Mouse (Mus musculus) stomach, embryonic 16.5 days (tissue): ENCODE results near the gene Ip6k3. TPM values are rescaled to one million over a fixed set of nuclear protein-coding genes. Genes with fewer than 3 reads are reported as not detected.
A peak's percentile ranks its signal among the peaks of the same experiment; 100 is the strongest.

Experiments used
- ATAC-seq: fragments of 200-750 bp; cut with Nextera tagmentation; 2 replicates; pipeline ENCODE4 v1.8.0; 2017; ENCODE audit warnings: moderate number of reproducible peaks, moderate TSS enrichment; ENCODE audit not compliant: insufficient read depth, low FRiP score
- H3K27ac ChIP-seq: fragments of 300-500 bp; sonication (generic); 2 replicates; pipeline ENCODE4 v1.5.1; 2014; ENCODE audit warnings: low read length
- H3K27me3 ChIP-seq: fragments of 300-500 bp; sonication (generic); 2 replicates; pipeline ENCODE4 v1.6.1; 2014; ENCODE audit warnings: low read length, control low read depth, mixed read lengths; ENCODE audit not compliant: control insufficient read depth, insufficient read depth
- H3K36me3 ChIP-seq: fragments of 300-500 bp; sonication (generic); 2 replicates; pipeline ENCODE4 v1.6.1; 2014; ENCODE audit warnings: low read length; ENCODE audit not compliant: control insufficient read depth, insufficient read depth
- H3K4me1 ChIP-seq: fragments of 300-500 bp; sonication (generic); 2 replicates; pipeline ENCODE4 v1.6.1; 2014; ENCODE audit warnings: low read length, control low read depth, mixed read lengths; ENCODE audit not compliant: control insufficient read depth, insufficient read depth
- H3K4me2 ChIP-seq: fragments of 300-500 bp; sonication (generic); 2 replicates; pipeline ENCODE4 v1.6.1; 2014; ENCODE audit warnings: low read depth, low read length, mixed read lengths
- H3K4me3 ChIP-seq: fragments of 300-500 bp; sonication (generic); replicated peaks from 2 replicates; pipeline ENCODE4 v1.5.1; 2014; ENCODE audit warnings: mild to moderate bottlenecking, low read length
- H3K9ac ChIP-seq: fragments of 300-500 bp; sonication (generic); 2 replicates; pipeline ENCODE4 v1.6.1; 2014; ENCODE audit warnings: low read length
- H3K9me3 ChIP-seq: fragments of 300-500 bp; sonication (generic); replicated peaks from 2 replicates; pipeline ENCODE4 v1.6.1; 2016; ENCODE audit warnings: low read length, control low read depth; ENCODE audit not compliant: control insufficient read depth
- WGBS: fragments of 180-500 bp; shearing (Covaris S2); extraction: QIAGEN DNeasy Blood & Tissue Kit; methylation state at CpG from one replicate; pipeline ENCODE4 v1.1.7; 2014; 5-methylcytosine and 5-hydroxymethylcytosine counted together
- polyA plus RNA-seq: library from polyadenylated mRNA; unstranded; fragments of >200 nt; fragmentation: Nextera tagmentation; extraction: Ambion mirVana; gene quantifications from 2 replicates; pipeline ENCODE4 v1.2.1, GENCODE M21; 2015

Ip6k3 gene
- polyA plus RNA-seq, 1 experiment from 2014 or later: 1.3 TPM

DNA sequence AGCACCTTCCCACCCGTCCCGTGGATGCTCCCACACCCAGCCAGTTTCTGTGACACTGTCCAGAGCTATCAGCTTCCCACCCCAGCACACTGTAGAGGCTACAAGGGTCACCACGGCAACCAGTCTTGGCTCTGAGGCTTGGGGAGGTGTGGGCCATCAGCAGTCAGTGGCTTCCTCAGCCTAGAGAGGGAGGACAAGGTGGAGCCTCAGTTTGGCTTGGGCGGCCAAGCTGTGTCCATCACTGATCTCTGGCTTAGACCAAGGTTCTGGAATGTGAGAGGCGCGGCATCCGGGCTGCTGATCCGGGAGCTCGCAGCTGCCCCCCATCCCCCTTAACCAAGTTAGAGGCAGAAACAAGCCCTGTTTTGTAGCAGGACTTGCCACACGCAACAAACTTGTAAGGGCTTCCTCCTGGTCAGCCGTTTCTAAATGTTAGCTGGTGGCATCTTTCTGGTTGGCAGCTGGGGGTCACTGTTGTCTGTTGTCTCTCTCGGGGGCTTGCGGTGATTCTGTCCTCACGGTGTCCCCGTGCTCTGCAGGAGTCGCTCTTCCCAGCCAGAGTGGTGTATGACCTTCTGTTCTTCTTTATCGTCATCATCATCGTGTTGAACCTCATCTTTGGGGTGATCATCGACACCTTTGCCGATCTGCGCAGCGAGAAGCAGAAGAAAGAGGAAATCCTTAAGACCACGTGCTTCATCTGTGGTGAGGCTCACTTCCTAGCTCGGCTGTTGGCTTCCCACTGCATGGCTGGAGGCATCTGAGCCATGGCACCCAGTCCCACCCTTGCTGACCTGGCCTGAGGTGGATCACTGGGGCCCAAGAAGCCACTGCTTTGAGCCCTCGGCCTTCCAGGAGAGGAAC lies 48.7 kb downstream of the Ip6k3 start:
- H3K4me3 ChIP-seq: no peak overlapping the region

DNA sequence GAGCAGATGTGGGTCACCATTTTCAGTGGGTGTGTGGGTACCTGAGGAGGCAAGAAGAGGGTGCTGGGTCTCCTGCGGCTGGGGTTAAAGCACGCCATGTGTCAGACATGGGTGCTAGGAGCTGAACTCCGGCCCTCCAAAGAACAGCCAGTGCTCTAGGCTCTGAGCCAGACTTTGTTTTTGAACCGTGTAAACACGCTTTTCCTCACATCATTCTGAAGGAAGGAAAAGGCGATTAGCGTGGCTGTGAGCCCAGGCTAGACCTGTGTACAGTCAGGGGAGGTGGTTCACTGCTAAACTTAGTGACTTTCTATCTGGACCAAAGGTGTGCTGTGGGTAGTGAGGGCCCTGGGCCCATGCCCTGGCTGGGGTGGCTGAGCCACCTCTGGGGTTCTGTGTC lies 57.5 kb downstream of the Ip6k3 start:
- ATAC-seq: no peak
- 76% methylated on average over 7 of the region's 7 CpGs for WGBS
- H3K36me3 ChIP-seq: 0 out of 2 replicates have a peak, but pooled peaks cover 2% of the 10 kb centered on the region

More for the DNA sequence above, 48.7 kb downstream of the Ip6k3 start:
- 73% methylated on average over 25 of the region's 25 CpGs for WGBS
- H3K9ac ChIP-seq: no peak overlapping the region
- no peaks in the 10 kb centered on the region for H3K27me3 ChIP-seq
- H3K4me2 ChIP-seq: no peak overlapping the region
- no peak overlapping the region for H3K27ac ChIP-seq
- H3K36me3 ChIP-seq: peaks cover 24% of the 10 kb centered on the region; the same call in 1 of the 2 replicates
- peaks cover 12% of the 10 kb centered on the region; the same call in 1 of the 2 replicates for H3K4me1 ChIP-seq
- H3K9me3 ChIP-seq: no peaks in the 10 kb centered on the region; the same call in 1 of the 2 replicates
- no peak for ATAC-seq

DNA sequence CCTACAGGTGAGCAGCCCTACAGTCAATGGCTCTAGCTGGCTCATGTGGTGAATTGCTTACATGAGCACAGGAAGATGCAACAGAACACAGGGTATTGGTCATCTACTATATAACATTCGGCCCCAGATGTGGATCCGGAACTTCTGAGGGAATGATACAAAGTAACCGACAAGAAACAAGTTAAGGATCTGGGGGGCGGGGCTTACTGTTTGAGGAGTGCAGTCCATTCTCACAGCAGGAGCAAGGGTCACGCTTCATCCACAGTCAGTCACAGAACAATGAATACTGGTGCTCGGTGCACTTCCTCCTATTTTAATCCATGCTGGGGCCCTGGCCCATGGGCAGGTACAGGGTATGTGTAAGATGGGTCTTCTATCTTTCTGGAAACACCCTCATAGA lies 59.7 kb downstream of the Ip6k3 start:
- no peak for ATAC-seq
- Histone ChIP-seq H3K36me3 (0 out of 2 replicates have a peak, but pooled peaks cover 2% of the 10 kb centered on the region), H3K4me2 (no peak overlapping the region), H3K9ac (no peak overlapping the region), H3K4me1 (no peaks in the 10 kb centered on the region), H3K4me3 (no peak overlapping the region), H3K9me3 (no peaks in the 10 kb centered on the region), H3K27me3 (no peaks in the 10 kb centered on the region), H3K27ac (no peak overlapping the region)
- 83% methylated on average over 6 of the region's 6 CpGs for WGBS

More for the DNA sequence above, 57.5 kb downstream of the Ip6k3 start:
- H3K27ac ChIP-seq: no peak overlapping the region
- H3K4me1 ChIP-seq: no peaks in the 10 kb centered on the region
- no peak overlapping the region; the same call in 1 of the 2 replicates for H3K9ac ChIP-seq
- no peaks in the 10 kb centered on the region for H3K27me3 ChIP-seq
- H3K4me2 ChIP-seq: no peak overlapping the region
- H3K4me3 ChIP-seq: no peak overlapping the region
- H3K9me3 ChIP-seq: no peaks in the 10 kb centered on the region

DNA sequence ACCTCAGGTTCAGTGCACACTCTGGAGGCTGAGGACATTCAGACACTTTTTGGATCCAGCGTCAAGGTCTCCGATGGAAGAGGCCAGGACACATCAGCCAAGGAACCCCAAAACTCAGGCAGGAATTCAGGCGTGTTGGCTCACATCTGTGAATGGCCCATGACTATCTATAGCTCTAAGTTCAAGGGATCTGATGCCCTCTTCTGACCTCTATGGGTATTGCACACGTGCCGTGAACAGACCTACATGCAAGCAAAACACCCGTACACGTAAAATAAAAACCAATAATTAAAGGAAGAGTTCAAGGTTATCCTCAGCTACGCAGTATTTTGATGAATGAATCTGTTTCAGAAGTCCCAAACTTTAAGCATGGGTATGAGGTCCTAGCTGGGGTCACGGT lies 60.9 kb downstream of the Ip6k3 start:
- Histone ChIP-seq H3K4me3 (no peak overlapping the region), H3K27ac (no peak overlapping the region), H3K4me2 (no peak overlapping the region), H3K27me3 (no peaks in the 10 kb centered on the region), H3K36me3 (0 out of 2 replicates have a peak, but pooled peaks cover 2% of the 10 kb centered on the region), H3K4me1 (no peaks in the 10 kb centered on the region), H3K9ac (no peak overlapping the region), H3K9me3 (no peaks in the 10 kb centered on the region)
- ATAC-seq: no peak
- 84% methylated on average over 9 of the region's 9 CpGs for WGBS

DNA sequence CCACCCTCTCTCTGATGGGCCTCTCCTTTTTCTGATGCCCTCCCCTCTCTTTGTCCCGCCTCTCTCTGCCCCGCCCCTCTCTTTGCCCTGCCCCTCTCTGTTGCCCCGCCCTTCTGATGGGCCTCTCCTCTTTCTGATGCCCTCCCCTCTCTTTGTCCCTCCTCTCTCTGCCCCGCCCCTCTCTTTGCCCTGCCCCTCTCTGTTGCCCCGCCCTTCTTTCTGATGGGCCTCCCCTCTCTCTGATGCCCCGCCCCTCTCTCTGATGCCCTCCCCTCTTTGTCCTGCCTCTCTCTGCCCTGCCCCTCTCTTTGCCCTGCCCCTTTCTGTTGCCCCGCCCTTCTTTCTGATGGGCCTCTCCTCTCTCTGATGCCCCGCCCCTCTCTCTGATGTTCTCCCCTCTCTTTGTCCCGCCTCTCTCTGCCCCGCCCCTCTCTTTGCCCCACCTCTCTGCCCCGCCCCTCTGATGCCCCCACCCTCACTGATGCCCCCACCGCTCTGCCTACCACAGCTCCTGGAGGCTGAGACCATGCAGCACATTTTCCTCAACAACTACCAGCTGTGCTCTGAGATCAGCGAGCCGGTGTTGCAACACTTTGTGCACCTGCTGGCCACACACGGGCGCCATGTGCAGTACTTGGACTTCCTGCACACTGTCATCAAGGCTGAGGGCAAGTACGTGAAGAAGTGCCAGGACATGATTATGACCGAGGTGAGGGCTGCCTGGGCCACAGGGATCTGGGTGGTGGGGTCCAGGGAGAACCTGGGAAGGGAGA lies 61.7 kb downstream of the Ip6k3 start:
- Histone ChIP-seq H3K4me1 (no peaks in the 10 kb centered on the region), H3K9ac (no peak overlapping the region), H3K36me3 (0 out of 2 replicates have a peak, but pooled peaks cover 2% of the 10 kb centered on the region), H3K4me2 (no peak overlapping the region), H3K27ac (no peak overlapping the region), H3K4me3 (no peak overlapping the region), H3K27me3 (no peaks in the 10 kb centered on the region), H3K9me3 (no peaks in the 10 kb centered on the region)
- no peak for ATAC-seq
- 78% methylated on average over 15 of the region's 18 CpGs for WGBS

DNA sequence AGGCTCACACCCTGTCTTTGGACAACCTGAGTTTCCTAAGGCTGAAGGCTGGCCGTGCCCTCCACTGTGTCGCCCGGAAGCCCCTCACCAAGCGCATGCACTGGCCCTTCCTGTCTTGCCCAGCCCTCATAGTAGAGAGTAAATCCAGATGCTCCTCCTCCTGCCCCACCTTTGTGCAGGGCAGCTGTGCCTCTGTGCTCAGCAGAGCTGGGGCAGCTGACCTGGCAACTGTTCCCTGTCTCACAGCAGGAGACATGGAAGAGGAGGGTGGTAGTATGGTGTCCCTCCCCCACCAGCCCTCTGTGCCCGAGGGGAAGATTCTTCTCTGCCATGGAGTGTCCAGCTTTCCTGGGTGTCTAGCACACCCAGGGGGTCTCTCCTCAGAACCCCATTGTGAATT lies 65.9 kb downstream of the Ip6k3 start:
- H3K27ac ChIP-seq: no peak overlapping the region
- H3K4me2 ChIP-seq: no peak overlapping the region
- H3K36me3 ChIP-seq: no peaks in the 10 kb centered on the region
- H3K4me3 ChIP-seq: no peak overlapping the region
- no peak for ATAC-seq
- 75% methylated on average over 5 of the region's 5 CpGs for WGBS
- H3K27me3 ChIP-seq: no peaks in the 10 kb centered on the region
- H3K4me1 ChIP-seq: no peaks in the 10 kb centered on the region
- no peaks in the 10 kb centered on the region for H3K9me3 ChIP-seq
- H3K9ac ChIP-seq: no peak overlapping the region

DNA sequence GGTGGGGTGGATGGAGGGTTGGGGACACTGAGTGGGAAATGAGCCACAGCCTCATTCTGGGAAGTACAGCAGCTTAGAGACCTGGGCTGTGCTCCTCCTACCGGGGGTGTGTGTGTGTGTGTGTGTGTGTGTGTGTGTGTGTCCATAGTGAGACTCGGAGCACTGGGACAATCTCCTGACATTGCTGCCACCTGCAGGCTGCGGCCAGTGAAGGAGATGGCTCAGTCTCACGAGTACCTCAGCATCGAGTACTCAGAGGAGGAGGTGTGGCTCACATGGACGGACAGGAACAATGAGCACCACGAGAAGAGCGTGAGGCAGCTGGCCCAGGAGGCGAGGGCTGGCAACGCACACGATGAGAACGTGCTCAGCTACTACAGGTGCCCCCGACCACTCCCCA lies 71.9 kb downstream of the Ip6k3 start:
- H3K27me3 ChIP-seq: no peaks in the 10 kb centered on the region
- H3K4me3 ChIP-seq: no peak overlapping the region
- no peaks in the 10 kb centered on the region for H3K4me1 ChIP-seq
- WGBS: 31% methylated on average over 13 of the region's 13 CpGs
- no peak overlapping the region for H3K27ac ChIP-seq
- no peak overlapping the region for H3K9ac ChIP-seq
- H3K9me3 ChIP-seq: no peaks in the 10 kb centered on the region
- H3K36me3 ChIP-seq: no peaks in the 10 kb centered on the region
- ATAC-seq: peak; percentile 48; the same call in 1 of the 2 replicates
- no peak overlapping the region for H3K4me2 ChIP-seq
